ENCODE assay signal across 13 mouse cellular contexts in genomic region chr17:80755076-80755871, GRCm38 (mm10). TPM values are rescaled to one million over a fixed set of nuclear protein-coding genes. Genes with fewer than 3 reads are reported as not detected.
A peak's percentile ranks its signal among the peaks of the same experiment; 100 is the strongest.
DNase-seq lines count a peak whose midpoint lies in the region; ATAC-seq and TF ChIP-seq lines count a peak whose summit lies in the region.
"Had no signal": no experiment of that assay in that cellular context is flagged by ENCODE, and none has a peak within 500 bp of the region (broad histone marks: within the 10 kb centered on the region; RNA-seq: fewer than 3 reads in every experiment).

No protein-coding gene starts in this region.

- ATAC-seq in heart, embryonic 15.5 days (replicated peaks; ENCODE audit: insufficient number of reproducible peaks, insufficient read depth, low FRiP score, low read depth): no peak
- ATAC-seq in heart, embryonic 11.5 days (replicated peaks; ENCODE audit: insufficient number of reproducible peaks, low FRiP score, low TSS enrichment): no peak
- ATAC-seq: CD4-positive, CD25-positive, alpha-beta regulatory T cell, adult 4 months had no signal

- no peaks in the 10 kb centered on the region for H3K36me3 ChIP-seq in heart, embryonic 15.5 days
- no peaks in the 10 kb centered on the region for H3K36me3 ChIP-seq in heart, embryonic 11.5 days (ENCODE audit: control insufficient read depth, insufficient read depth, low read length)
- H3K36me3 ChIP-seq: hindbrain, embryonic 10.5 days had no signal

- intact Hi-C loops in left cerebral cortex, adult 2 months (cut with DNase I): loop anchor here (1.0 kb wide), 1 partner anchor 45 kb away; no protein-coding TSS in a partner anchor

- no peak for TF ChIP-seq CTCF in left cerebral cortex, adult 2 months (IDR thresholded peaks at IDR 0.05)
- TF ChIP-seq CTCF in embryonic fibroblast, embryonic 13.5 days (IDR thresholded peaks at IDR 0.05; ENCODE audit: borderline replicate concordance, insufficient read depth, low read length): no peak

- H3K27ac ChIP-seq in heart, embryonic 15.5 days: peak overlapping the region; percentile 7; the same call in 1 of the 2 replicates
- no peak overlapping the region for H3K27ac ChIP-seq in heart, embryonic 11.5 days (ENCODE audit: low read depth, low read length)
- peak overlapping the region; percentile 10; the same call in 1 of the 2 replicates for H3K27ac ChIP-seq in left cerebral cortex, adult 2 months
- peak overlapping the region; percentile 97 for H3K27ac ChIP-seq in embryonic fibroblast, embryonic 13.5 days (ENCODE audit: insufficient read depth, low read length)
- H3K27ac ChIP-seq: hindbrain, embryonic 10.5 days had no signal

- 54% methylated on average over 9 of the region's 9 CpGs for WGBS in heart, embryonic 15.5 days
- WGBS in heart, embryonic 11.5 days (ENCODE audit: insufficient replicate concordance): 72% methylated on average over 9 of the region's 9 CpGs

- H3K4me3 ChIP-seq in heart, embryonic 15.5 days: no peak overlapping the region
- H3K4me3 ChIP-seq in heart, embryonic 11.5 days (ENCODE audit: low read depth, low read length): no peak overlapping the region
- no peak overlapping the region for H3K4me3 ChIP-seq in left cerebral cortex, adult 2 months
- H3K4me3 ChIP-seq in embryonic fibroblast, embryonic 13.5 days (ENCODE audit: insufficient read depth, low read length): no peak overlapping the region
- H3K4me3 ChIP-seq: hindbrain, embryonic 10.5 days had no signal

- no peak for DNase-seq in left cerebral cortex, adult 2 months (ENCODE audit: extremely low spot score in 1 of 2, low spot score in 2 of 2)
- no peak for DNase-seq in left cerebral cortex, adult 11 months (ENCODE audit: low spot score)
- peak; percentile 64 for DNase-seq in NIH3T3 (ENCODE audit: low read depth)
- DNase-seq in retina, embryonic 14.5 days (ENCODE audit: low spot score): no peak
- DNase-seq in adrenal gland, adult 8-10 months: no peak
- DNase-seq: cerebellum, postnatal 14 days; right cerebral cortex, postnatal 4 days had no signal

- TF ChIP-seq POLR2A in embryonic fibroblast, embryonic 13.5 days (IDR thresholded peaks at IDR 0.05; ENCODE audit: low read depth, low read length): no peak

- no peaks in the 10 kb centered on the region for H3K9me3 ChIP-seq in heart, embryonic 15.5 days (replicated peaks)
- no peaks in the 10 kb centered on the region for H3K9me3 ChIP-seq in heart, embryonic 11.5 days (replicated peaks; ENCODE audit: control insufficient read depth, low read length)
- H3K9me3 ChIP-seq: hindbrain, embryonic 10.5 days had no signal

- no peaks in the 10 kb centered on the region for H3K27me3 ChIP-seq in heart, embryonic 15.5 days
- no peaks in the 10 kb centered on the region for H3K27me3 ChIP-seq in heart, embryonic 11.5 days (ENCODE audit: control insufficient read depth, insufficient read depth, low read length)

- H3K4me1 ChIP-seq in heart, embryonic 15.5 days (replicated peaks): peaks cover 18% of the 10 kb centered on the region
- peaks cover 6% of the 10 kb centered on the region; the same call in 1 of the 2 replicates for H3K4me1 ChIP-seq in heart, embryonic 11.5 days (ENCODE audit: control insufficient read depth, insufficient read depth, low read length)
- peaks cover 22% of the 10 kb centered on the region for H3K4me1 ChIP-seq in embryonic fibroblast, embryonic 13.5 days (ENCODE audit: control insufficient read depth, insufficient read depth, low read length)
- H3K4me1 ChIP-seq: hindbrain, embryonic 10.5 days had no signal

- no peak overlapping the region for H3K4me2 ChIP-seq in heart, embryonic 15.5 days
- no peak overlapping the region for H3K4me2 ChIP-seq in heart, embryonic 11.5 days
- H3K4me2 ChIP-seq: midbrain, embryonic 11.5 days had no signal

- H3K9ac ChIP-seq in heart, embryonic 15.5 days: no peak overlapping the region
- no peak overlapping the region for H3K9ac ChIP-seq in heart, embryonic 11.5 days (ENCODE audit: low read depth, low read length)

RNA-seq across cellular contexts. Expression of gene Map4k3, which starts 27.0 kb away (rescaled TPM):
- 17.9 and 19.1 TPM in 2 replicates for polyA plus RNA-seq in heart, embryonic 15.5 days (2015; fragmentation: Nextera tagmentation; extraction: Ambion mirVana)
- 20.4 and 22.0 TPM in 2 replicates for polyA plus RNA-seq in heart, embryonic 11.5 days (2014; fragmentation: Nextera tagmentation; extraction: Ambion mirVana)
- total RNA-seq in left cerebral cortex, adult 2 months (2021): 10 to 100 TPM; 75.0 TPM
- polyA plus RNA-seq in embryonic fibroblast, embryonic 13.5 days (2011; ENCODE audit: insufficient read length, low read depth, missing spikeins): 99.4 and 100 TPM in 2 replicates
- total RNA-seq in adrenal gland, adult 8-10 months (2022): 10 to 100 TPM; 41.2 to 71.9 (median 51.9) TPM
